Mouse (Mus musculus) E14TG2a.4 (cell line): ENCODE measurements around the gene Prkg1.

ENCODE experiments used
- CTCF ChIP-seq: conservative IDR thresholded peaks from 2 replicates; pipeline ENCODE4 v1.5.1; 2014; ENCODE audit warnings: low read length
- NANOG ChIP-seq: IDR thresholded peaks from 2 replicates; pipeline ENCODE4 v1.6.1; 2014; ENCODE audit warnings: borderline replicate concordance, low read length, mixed read lengths
- POU5F1 ChIP-seq: IDR thresholded peaks from 2 replicates; pipeline ENCODE4 v1.6.1; 2014; ENCODE audit warnings: low read length, borderline replicate concordance

GRCm38 (mm10) chr19:31664159-31664991 lies 100.5 kb downstream of the Prkg1 start:
- no peak for TF ChIP-seq CTCF
- TF ChIP-seq NANOG = no peak
- TF ChIP-seq POU5F1 = no peak
